Mouse (Mus musculus) gastrocnemius, postnatal 10 days (tissue): ENCODE data around the gene Dpy19l3. TPM values are rescaled to one million over a fixed set of nuclear protein-coding genes. Genes with fewer than 3 reads are reported as not detected.

Experiments
- DNase-seq: peaks from one replicate; pipeline ENCODE4 v3.0.0; 2021; ENCODE audit warnings: mixed read lengths
- total RNA-seq, 2 experiments: library from RNA; stranded (reverse); gene quantifications; 2 replicates each; pipeline ENCODE4 v1.2.3; 2021

Dpy19l3 gene
- total RNA-seq, 2 experiments from 2014 or later, result 9.7 to 15.8 TPM

DNA sequence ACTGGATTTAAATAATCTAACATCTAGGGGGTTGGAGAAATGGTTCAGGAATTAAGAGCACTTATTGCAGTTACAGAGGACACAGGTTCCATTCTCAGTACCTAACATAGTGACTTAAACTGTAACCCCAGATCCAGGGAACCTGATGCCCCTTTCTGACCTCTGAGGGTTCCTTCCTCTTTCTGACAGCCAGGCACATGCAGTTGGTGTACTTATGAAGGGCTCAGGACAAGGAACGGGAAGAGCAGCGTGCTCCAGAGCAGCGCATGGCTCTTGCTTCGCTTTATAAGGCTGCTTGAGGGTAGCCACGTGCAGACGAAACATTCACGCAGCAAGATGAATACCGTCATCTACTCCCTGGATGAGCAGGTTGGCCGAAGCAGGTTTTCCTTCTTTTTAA is 3.4 kb downstream of the Dpy19l3 start:
- DNase-seq, result no peak

- DNase-seq, result no peak
These were observed 6.8 kb downstream of the Dpy19l3 start for GRCm38 (mm10) chr7:35747397-35747964.

DNA sequence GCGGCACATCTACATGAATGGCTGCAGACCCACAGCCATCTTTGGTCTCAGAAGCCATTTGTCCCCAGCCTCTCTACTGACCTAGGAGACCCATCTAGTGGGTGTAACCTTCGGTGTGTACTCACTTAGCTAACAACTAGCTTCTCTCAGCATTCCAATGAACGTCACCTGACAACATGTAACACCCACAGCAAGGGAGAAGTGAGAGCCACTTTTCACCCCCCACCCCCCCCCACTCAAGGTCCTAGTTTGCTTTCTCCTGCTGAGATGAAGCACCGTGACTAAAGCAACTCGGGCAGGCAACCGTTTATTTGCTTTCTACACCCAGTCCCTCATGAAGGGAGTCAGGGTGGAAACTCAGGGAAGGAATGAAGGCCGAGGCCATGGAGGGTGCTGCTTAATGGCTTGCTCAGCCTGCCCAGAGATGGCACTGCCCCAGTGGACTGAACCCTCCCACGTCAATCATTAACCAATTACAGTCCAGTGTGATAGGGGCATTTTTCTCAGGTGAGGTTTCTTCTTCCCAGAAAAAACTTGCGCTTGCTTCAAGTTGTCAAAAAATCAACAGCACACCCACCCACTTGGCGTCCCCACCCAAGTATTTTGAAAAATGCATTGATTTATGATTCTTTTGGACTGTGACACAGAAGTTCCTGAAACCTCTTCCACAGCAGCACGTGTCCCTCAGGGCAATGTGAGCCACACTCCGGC is 7.4 kb downstream of the Dpy19l3 start:
- no peak for DNase-seq

DNA sequence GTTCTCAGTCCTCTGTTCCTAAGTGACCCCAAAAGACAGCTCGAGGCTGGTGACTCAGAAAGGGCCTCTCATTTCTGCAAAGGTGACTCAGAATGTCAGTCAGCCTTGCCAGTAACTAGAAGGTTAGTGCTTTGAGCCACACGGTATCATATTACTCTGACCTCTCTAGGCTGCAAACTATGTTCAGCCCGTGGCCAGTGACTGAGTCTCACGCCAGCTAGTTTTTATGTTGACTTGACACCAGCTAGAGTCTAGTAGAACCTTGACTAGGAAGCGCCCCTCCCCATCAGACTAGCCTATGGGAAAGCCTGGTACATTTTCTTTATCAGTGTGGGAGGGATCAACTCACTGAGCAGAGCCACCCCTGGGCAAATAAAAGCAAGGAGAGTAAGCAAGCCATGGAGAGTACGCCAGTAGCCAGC is 9.0 kb downstream of the Dpy19l3 start:
- DNase-seq, result no peak

GRCm38 (mm10) chr7:35744771-35745170 is 9.5 kb downstream of the Dpy19l3 start:
- DNase-seq, result no peak

GRCm38 (mm10) chr7:35742310-35742709 is 11.9 kb downstream of the Dpy19l3 start:
- DNase-seq, result no peak

DNA sequence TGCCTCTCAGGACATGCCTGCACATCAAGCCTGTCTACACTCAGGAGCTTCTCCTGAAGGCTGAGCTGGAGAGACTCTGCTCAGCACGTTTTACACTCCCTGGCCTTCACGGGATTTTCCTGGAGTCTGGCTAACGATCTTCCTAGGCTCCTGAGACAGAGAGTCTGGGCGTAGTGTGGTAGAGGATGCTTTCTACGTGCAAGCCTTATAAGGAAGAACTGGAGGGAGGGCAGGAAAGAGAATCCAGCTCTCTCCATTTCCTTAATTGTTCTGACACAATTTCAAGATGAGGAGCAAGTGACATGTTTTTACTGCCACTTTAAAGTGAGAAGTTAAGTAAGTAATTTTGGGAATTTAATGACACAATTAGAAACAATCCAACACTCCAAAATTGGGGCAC is 12.4 kb downstream of the Dpy19l3 start:
- no peak for DNase-seq

DNA sequence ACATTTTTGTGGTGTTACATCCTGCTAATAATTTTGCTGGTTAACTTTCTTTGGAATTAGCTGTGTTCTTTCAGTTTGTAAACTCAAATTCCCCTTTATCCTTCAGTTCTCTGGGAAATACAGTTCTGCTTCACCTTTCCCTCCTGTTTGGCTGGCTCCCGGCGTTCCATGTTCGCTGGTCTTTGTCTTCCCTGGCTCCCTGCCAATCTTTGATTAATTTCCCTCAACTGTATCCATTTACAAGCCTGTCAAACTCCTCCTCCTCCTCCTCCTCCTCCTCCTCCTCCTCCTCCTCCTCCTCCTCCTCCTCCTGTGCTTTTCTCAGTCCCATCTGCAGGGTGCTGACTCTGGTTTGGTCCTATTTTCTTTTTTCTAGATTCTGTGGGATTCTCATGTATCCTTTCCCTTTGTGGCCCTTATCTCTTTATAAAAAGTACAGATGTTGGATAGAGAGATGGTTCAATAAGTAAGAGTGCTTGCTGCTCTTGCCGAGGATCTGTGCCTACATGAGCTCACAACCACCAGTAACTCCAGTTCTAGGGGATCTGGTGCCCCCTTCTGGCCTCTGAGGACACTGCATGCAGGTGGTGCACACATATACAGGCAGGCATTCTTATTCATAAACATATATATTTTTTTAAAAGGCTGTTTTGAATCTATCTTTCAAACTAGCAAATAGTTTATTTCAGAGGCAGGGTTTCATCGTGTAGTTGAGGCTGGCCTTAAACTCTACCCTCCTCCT is 13.6 kb downstream of the Dpy19l3 start:
- peak; percentile 62 for DNase-seq

DNA sequence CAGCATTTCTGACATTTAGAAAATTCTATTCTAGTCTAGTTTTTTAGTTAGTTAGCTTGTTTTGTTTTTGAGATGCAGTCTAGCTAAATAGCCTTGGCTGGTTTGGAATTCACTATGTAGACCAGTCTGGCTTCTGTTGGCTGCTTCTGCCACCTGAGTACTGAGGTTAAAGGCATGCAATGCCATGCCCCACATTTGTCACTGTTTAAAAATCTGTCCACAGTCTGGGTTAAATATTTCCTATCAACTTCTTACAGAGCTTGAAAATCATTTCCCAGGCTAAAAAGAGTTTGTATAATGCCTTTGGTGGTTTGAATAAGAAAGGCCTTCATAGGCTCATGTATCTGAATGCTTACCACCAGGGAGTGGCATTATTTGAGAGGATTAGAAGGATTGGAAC is 15.4 kb downstream of the Dpy19l3 start:
- no peak for DNase-seq

GRCm38 (mm10) chr7:35733313-35734050 is 20.8 kb downstream of the Dpy19l3 start:
- DNase-seq, result peak; percentile 36

GRCm38 (mm10) chr7:35732585-35733059 is 21.6 kb downstream of the Dpy19l3 start:
- no peak for DNase-seq

GRCm38 (mm10) chr7:35729621-35730031 is 24.6 kb downstream of the Dpy19l3 start:
- DNase-seq, result no peak

- no peak for DNase-seq
These were observed 25.9 kb downstream of the Dpy19l3 start for GRCm38 (mm10) chr7:35728376-35728775.

GRCm38 (mm10) chr7:35723035-35723434 is 31.2 kb downstream of the Dpy19l3 start:
- DNase-seq, result no peak

DNA sequence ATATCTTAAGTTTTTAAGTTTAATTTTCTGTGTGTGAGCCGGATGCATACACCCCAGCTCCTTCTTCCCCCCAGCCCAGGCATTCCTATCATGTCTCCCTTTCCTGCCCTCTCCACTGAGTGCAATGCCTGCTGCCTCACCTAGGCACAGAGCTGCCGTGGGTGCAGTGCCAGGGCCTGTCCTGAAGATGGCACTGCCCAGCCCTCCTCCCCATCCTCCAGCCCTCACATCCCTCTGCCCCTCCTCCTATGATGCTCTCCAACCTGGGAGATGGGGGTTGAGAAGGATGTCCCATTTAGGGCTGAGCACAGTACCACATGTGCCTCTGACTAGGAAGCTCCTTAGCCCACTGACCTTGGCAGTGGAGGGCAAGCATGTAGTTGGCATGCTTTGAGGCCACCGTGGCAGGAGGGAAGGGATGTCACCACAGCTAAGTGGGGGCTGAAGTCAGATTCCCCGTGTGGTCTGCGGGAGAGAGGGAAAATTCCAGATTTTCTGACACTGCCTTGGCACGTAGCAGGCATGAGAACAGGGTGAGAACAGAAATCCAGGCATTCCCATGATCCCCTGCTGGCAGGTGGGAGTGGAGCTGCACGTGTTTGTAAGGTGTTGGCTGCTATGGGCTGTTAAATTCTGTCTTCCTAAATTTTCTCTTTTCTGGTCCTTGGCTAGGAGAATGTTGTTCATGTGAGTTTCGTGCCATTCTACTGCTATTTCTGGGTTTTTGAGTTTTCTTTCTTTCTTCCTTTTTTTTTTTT is 35.7 kb downstream of the Dpy19l3 start:
- DNase-seq, result no peak

DNA sequence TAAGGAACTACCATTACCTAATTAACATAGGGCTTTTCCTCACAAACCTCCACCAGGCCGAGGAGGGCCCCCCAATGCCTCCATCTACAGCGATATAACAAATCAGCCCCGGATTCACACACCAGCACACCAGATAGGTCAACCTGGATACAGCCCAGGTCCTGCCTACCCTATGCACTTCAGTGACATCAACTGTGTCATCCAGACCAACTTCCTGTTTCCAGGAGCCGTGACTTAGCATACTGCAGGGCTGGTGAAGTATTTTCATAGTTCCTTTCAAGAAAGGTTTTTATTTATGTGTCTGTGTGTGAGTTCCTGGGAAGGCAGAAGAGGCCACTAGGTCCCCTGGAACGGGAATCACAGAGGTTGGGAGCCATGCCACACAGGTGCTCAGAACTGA is 43.9 kb downstream of the Dpy19l3 start:
- no peak for DNase-seq

- no peak for DNase-seq
These were observed 46.2 kb downstream of the Dpy19l3 start for GRCm38 (mm10) chr7:35708101-35708500.

GRCm38 (mm10) chr7:35699005-35699404 is 55.2 kb downstream of the Dpy19l3 start:
- no peak for DNase-seq

DNA sequence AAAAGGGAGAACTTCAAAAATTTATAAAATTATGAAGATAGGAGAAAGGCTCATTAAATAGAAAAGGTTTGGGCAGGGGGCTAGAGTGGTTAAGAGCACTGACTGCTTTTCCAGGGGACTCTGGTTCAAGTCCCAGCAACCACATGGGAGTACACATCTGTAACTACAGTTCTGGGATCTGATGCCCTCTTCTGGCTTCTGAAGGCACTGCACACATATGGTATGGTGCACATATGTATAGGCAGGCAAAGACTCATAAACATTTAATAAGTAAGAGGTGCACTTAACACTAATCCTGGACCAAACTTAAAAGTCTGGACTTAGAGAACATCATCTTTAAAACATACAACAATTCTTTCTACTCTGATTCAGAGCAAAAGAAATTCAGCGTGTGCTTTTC is 56.2 kb downstream of the Dpy19l3 start:
- DNase-seq, result no peak

DNA sequence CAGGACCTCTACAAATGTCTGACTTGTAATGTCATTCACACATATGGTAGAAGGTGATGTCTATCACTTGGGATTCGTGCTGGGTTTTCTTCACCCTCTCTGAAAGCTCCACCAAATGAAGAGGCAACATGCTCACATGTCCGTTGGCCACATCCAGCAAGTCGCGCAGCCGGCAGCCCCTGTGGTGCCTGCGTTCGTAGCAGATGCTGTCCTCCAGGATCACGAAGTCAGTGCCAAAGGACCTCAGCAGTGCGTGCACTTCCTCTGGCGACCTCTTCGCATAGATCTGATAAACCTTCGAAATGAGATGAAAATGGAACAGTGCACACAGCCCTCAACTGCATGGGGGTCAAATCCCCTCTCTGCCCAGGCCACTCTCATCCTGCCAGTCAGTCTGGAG is 61.6 kb downstream of the Dpy19l3 start:
- no peak for DNase-seq

- DNase-seq, result no peak
These were observed 62.1 kb downstream of the Dpy19l3 start for GRCm38 (mm10) chr7:35692117-35692516.
